Mouse (Mus musculus) lung, embryonic 16.5 days (tissue): ENCODE measurements at regions not wholly inside any gene's neighbourhood (a gene's known extent, or its start where the extent isn't known, plus 50 kb on each side); places are given as distances from the start of the nearest gene placed in this dataset.
A peak's percentile ranks its signal among the peaks of the same experiment; 100 is the strongest.

Experiments used
- ATAC-seq: fragments of 200-750 bp; cut with Nextera tagmentation; 2 replicates; pipeline ENCODE4 v1.8.0; 2017; ENCODE audit warnings: low read depth, mild to moderate bottlenecking, moderate library complexity
- H3K27ac ChIP-seq: fragments of 300-500 bp; sonication (generic); 2 replicates; pipeline ENCODE4 v1.5.1; 2014; ENCODE audit warnings: mild to moderate bottlenecking, control low read depth, low read length
- H3K27me3 ChIP-seq: fragments of 300-500 bp; sonication (generic); 2 replicates; pipeline ENCODE4 v1.6.1; 2014; ENCODE audit warnings: low read depth, low read length, mixed read lengths; ENCODE audit not compliant: control insufficient read depth, insufficient read depth
- H3K36me3 ChIP-seq: fragments of 300-500 bp; sonication (generic); 2 replicates; pipeline ENCODE4 v1.6.1; 2014; ENCODE audit warnings: low read length; ENCODE audit not compliant: control insufficient read depth, insufficient read depth
- H3K4me1 ChIP-seq: fragments of 300-500 bp; sonication (generic); replicated peaks from 2 replicates; pipeline ENCODE4 v1.6.1; 2014; ENCODE audit warnings: low read length, mixed read lengths; ENCODE audit not compliant: control insufficient read depth, insufficient read depth
- H3K4me2 ChIP-seq: fragments of 300-500 bp; sonication (generic); 2 replicates; pipeline ENCODE4 v1.6.1; 2014; ENCODE audit warnings: low read depth, low read length, control low read depth
- H3K4me3 ChIP-seq: fragments of 300-500 bp; sonication (generic); 2 replicates; pipeline ENCODE4 v1.5.1; 2014; ENCODE audit warnings: mild to moderate bottlenecking, low read length, control low read depth
- H3K9ac ChIP-seq: fragments of 300-500 bp; sonication (generic); 2 replicates; pipeline ENCODE4 v1.6.1; 2014; ENCODE audit warnings: low read length, control low read depth
- H3K9me3 ChIP-seq: fragments of 300-500 bp; sonication (generic); 2 replicates; pipeline ENCODE4 v1.6.1; 2016; ENCODE audit warnings: low read length; ENCODE audit not compliant: control insufficient read depth
- WGBS: fragments of 180-500 bp; shearing (Covaris S2); extraction: QIAGEN DNeasy Blood & Tissue Kit; methylation state at CpG from one replicate; pipeline ENCODE4 v1.1.7; 2014; 5-methylcytosine and 5-hydroxymethylcytosine counted together

DNA sequence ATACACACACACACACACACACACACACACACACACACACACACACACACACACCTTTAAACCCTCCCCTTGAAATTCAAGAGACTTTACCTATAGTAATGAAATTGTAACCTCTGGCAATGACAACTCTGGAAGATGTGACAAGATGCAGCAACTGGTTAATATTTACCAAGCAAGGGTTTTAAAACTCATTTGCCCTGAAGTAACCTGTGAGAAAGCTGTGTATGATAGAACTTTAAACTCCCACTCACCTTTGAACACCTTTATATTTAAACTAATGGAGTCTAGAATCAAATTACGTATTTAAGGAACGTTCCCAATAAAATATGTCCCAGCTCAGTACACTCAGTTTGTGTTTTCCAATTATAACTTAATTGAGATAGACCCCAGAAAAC lies 364.6 kb downstream of the Cog6 start:
- ATAC-seq: no peak
- H3K9ac ChIP-seq: no peak overlapping the region
- no peak overlapping the region for H3K27ac ChIP-seq
- H3K4me3 ChIP-seq: no peak overlapping the region
- 74% methylated on average over 2 of the region's 2 CpGs for WGBS
- H3K27me3 ChIP-seq: no peaks in the 10 kb centered on the region
- H3K4me2 ChIP-seq: no peak overlapping the region
- no peaks in the 10 kb centered on the region for H3K36me3 ChIP-seq
- no peaks in the 10 kb centered on the region for H3K4me1 ChIP-seq
- no peaks in the 10 kb centered on the region for H3K9me3 ChIP-seq

DNA sequence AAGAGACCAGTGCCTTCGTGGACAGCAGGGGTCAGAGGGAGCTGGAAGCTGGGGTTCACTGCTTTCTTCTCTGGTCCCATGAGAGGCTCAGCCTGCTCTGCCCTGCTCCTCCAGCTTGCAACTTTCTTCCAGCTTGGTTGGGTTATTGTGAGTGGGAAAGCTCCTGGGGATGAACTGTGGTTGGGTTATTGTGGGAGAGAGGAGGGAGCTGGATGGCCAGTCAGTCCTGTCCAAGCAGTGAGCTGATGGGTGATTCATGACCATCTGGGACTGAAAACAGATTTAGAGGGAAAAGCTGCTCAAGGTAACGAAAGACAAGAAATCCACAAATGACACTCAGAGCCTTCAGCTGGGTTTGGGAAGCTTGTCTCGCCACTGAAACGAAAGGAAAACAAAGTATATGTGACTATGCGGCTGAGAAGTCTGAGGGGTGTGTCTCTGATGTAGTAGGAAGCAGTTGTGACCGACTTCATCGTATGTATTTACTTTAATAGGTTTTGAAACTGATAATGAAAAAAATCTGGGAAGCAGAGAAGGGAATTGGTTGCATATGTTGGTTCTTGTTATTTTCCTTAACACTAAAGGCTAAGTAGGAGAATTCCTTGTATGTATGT lies 365.1 kb downstream of the Cog6 start:
- H3K4me3 ChIP-seq: no peak overlapping the region
- no peak overlapping the region for H3K27ac ChIP-seq
- no peak for ATAC-seq
- no peaks in the 10 kb centered on the region for H3K4me1 ChIP-seq
- 42% methylated on average over 7 of the region's 7 CpGs for WGBS
- no peak overlapping the region for H3K4me2 ChIP-seq
- H3K9me3 ChIP-seq: no peaks in the 10 kb centered on the region
- H3K36me3 ChIP-seq: no peaks in the 10 kb centered on the region
- H3K9ac ChIP-seq: no peak overlapping the region
- no peaks in the 10 kb centered on the region for H3K27me3 ChIP-seq

DNA sequence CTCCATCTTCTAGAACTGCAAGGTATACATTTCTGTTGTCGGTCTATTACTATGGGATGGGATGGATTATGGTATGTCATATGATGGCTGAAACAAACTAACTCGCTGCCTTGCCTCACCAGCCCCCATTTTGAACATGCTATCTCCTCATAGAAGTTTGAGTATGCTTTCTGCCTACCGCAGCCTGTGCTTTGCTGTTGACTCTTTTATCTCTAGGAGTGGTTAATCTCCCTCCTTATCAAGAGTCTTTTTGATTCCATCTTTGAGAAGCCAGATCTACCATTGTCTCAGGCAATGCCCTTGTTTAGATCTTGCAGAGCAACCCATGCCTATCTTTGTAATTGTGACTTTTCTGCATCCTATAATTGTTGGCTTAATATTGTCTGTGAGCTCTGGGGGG lies 367.0 kb downstream of the Cog6 start:
- ATAC-seq: no peak
- Histone ChIP-seq H3K9me3 (no peaks in the 10 kb centered on the region), H3K27me3 (no peaks in the 10 kb centered on the region), H3K27ac (no peak overlapping the region), H3K4me1 (no peaks in the 10 kb centered on the region), H3K4me3 (no peak overlapping the region), H3K9ac (no peak overlapping the region), H3K4me2 (no peak overlapping the region), H3K36me3 (no peaks in the 10 kb centered on the region)
- WGBS: 72% methylated on average over 3 of the region's 3 CpGs

DNA sequence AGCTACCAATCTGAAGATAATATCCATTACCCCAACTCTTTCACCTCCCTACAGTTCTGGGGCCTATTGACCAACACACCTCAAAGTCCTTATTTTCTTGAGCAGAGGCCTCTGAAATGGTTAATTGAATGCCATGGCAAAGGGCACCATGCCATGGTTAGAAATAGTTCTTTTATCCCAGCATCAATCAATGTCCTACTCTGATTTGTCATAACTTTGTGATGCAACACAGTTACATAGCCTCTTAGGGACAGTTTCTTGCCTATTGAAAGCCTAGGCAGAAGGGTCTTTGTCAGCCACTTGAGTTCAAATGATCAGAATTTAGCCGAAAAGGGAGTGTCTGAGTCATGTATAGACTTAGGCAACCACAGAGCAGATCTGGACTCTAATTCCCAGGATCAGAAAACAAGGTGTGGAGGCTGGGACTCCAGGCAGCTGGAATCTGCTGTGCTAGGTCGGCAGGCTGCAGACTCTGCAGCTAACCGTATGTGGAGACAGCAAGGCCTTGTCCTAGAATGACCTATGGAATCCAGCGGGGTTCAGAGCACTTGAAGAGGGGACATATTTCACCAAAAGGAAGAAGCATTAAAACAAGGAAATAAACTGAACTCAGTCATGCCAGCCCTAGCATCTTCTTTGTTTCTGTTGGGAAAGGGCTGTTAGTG lies 368.1 kb downstream of the Cog6 start:
- Histone ChIP-seq H3K27me3 (no peaks in the 10 kb centered on the region), H3K4me1 (0 out of 2 replicates have a peak, but pooled peaks cover 5% of the 10 kb centered on the region), H3K27ac (no peak overlapping the region), H3K9me3 (no peaks in the 10 kb centered on the region), H3K36me3 (no peaks in the 10 kb centered on the region), H3K4me2 (no peak overlapping the region), H3K4me3 (no peak overlapping the region), H3K9ac (no peak overlapping the region)
- ATAC-seq: no peak
- 72% methylated on average over 4 of the region's 4 CpGs for WGBS

DNA sequence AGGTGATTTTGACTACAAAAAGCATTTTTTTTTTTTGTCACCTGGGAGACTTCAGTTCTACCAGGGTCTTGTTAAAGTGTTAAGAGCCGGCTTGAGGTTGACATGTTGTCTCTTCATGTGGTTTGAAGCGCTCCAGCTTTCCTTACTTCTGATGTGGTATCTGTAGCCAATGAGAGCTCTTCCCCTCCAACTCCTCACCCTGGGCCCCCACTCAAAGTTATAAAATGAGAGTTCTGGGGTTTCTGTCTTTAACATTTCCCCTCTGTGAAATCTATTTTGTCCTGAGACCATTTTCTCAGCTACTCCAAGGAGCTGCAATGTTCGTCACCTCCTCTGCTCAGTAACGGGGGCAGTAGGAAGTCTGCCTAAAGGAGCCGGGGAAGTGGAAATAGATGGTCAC lies 369.1 kb downstream of the Cog6 start:
- H3K9me3 ChIP-seq: no peaks in the 10 kb centered on the region
- ATAC-seq: no peak
- no peak overlapping the region for H3K4me3 ChIP-seq
- H3K27me3 ChIP-seq: no peaks in the 10 kb centered on the region
- H3K4me2 ChIP-seq: no peak overlapping the region
- no peaks in the 10 kb centered on the region for H3K36me3 ChIP-seq
- no peak overlapping the region for H3K9ac ChIP-seq
- 83% methylated on average over 5 of the region's 5 CpGs for WGBS
- H3K4me1 ChIP-seq: 0 out of 2 replicates have a peak, but pooled peaks cover 5% of the 10 kb centered on the region
- no peak overlapping the region for H3K27ac ChIP-seq

DNA sequence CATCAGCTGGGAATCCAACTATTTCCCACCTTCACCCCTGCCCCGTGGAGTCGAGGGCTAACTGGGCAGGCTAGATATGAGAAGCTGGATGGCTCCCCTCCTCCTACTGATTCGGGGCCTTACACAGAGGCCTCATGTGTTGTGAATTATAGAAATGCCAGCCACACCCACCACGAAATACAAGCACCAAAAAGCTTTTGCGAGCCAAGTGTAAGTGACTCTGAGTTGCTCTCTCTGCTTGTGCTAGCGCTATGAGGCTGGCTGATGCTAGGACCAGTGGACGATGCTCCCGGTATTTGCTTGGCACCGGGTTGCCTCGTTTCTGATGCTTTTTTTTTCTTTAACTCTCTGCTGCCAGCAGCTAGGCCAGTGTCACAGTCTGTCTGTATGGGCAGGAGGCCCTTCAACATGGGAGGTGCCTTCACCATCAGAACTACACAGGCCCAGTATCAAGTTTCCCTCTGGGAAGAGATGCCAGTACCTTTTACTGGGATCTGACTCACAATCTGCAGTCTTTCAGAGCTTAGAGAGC lies 369.8 kb downstream of the Cog6 start:
- no peak overlapping the region for H3K9ac ChIP-seq
- H3K9me3 ChIP-seq: no peaks in the 10 kb centered on the region
- H3K4me3 ChIP-seq: no peak overlapping the region
- H3K4me1 ChIP-seq: 0 out of 2 replicates have a peak, but pooled peaks cover 5% of the 10 kb centered on the region
- no peak overlapping the region for H3K4me2 ChIP-seq
- H3K36me3 ChIP-seq: no peaks in the 10 kb centered on the region
- no peaks in the 10 kb centered on the region for H3K27me3 ChIP-seq
- WGBS: 60% methylated on average over 10 of the region's 10 CpGs
- no peak for ATAC-seq
- no peak overlapping the region for H3K27ac ChIP-seq

DNA sequence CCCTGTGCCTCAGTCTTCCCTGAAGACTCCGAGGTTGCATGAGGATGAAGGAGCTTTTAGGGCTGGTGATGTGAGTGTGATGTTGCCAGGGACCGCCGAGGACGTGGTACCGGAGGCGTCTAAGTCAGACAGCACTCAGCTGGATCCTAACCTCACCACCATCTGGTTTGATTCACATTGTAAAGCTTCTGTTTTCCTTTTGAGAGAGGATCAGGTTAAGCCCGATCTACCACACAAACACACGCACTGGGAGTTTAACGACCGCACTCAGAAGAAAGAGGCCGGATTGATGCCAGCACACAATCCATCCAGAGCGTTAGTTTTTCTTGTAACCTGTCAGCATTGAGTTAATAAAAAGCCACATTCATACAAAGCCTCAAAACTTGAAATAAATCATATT lies 371.9 kb downstream of the Cog6 start:
- H3K4me3 ChIP-seq: no peak overlapping the region
- H3K4me1 ChIP-seq: peaks cover 5% of the 10 kb centered on the region; the same call in 1 of the 2 replicates
- WGBS: 70% methylated on average over 12 of the region's 12 CpGs
- H3K4me2 ChIP-seq: no peak overlapping the region
- no peak for ATAC-seq
- no peak overlapping the region for H3K9ac ChIP-seq
- H3K36me3 ChIP-seq: no peaks in the 10 kb centered on the region
- no peak overlapping the region for H3K27ac ChIP-seq
- no peaks in the 10 kb centered on the region for H3K9me3 ChIP-seq
- no peaks in the 10 kb centered on the region for H3K27me3 ChIP-seq

DNA sequence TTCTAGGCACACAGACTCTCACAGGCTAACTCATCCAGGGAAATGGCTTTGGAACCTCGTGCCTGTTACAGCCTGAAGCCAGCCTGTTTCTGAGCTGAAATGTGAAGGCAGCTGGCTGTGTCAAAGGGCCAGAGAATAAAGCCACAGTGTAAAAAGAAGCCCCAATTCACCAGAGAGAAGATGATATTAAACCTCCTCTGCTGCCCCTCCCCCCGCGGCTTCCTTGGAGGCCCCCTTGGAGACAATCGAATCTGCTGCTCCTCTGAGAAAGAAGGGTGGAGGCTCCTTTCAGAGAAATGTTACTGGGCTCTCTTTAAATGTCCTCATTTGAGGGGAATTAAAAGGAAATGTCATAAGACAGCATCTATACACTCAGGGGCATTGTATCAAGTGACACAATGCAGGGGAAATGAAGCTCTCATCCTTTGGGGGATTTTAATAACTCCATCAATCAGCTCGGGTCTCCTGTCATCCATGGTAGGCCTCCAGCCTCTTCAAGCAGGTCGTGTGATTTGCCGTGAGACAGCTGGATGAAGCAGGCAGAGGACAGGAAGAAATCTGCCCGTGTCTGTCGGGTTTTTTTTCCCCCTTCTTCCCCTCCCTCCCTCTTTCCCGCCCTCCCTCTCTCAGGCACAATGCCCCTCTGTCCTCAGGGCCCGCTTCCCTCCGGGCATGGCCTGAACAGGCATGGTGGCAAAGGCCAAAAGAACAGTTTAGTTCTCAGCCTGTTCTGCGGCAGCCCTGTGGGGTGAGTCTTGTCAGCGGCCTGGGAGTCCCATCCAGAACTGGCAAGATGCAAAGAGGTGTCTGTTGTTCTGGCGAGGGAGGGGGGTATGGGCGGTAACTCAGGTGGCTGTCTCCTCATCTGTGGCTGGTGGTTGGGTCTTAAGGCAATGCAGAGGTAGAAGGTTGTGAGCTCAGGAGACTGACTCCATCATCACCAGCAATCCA lies 372.6 kb downstream of the Cog6 start:
- 24% methylated on average over 16 of the region's 16 CpGs for WGBS

DNA sequence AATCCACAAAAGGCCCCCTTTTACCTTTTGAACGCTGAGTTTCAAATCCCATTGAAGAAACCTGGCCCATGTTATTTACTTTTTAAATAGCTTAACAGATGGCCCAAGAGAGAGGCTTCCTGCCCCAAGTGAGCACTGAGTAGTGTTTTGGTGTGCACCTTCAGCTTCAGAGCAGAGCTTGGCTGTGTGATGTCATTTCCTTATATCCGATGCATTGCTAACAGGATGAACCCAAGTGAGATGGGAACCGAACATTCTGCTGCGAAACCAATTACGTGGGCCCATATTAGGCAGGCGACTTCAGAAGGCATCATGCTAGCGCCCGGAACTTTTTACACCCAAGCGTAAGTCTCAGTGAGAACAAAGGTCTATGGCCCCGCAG lies 373.2 kb downstream of the Cog6 start:
- H3K4me1 ChIP-seq: peaks cover 5% of the 10 kb centered on the region; the same call in 1 of the 2 replicates
- no peak overlapping the region for H3K4me2 ChIP-seq
- 71% methylated on average over 10 of the region's 10 CpGs for WGBS
- H3K9ac ChIP-seq: no peak overlapping the region
- no peaks in the 10 kb centered on the region for H3K9me3 ChIP-seq
- ATAC-seq: no peak
- no peak overlapping the region for H3K4me3 ChIP-seq
- no peaks in the 10 kb centered on the region for H3K36me3 ChIP-seq
- no peak overlapping the region for H3K27ac ChIP-seq
- H3K27me3 ChIP-seq: no peaks in the 10 kb centered on the region

More for the DNA sequence above, 372.6 kb downstream of the Cog6 start:
- Histone ChIP-seq H3K4me1 (peaks cover 5% of the 10 kb centered on the region; the same call in 1 of the 2 replicates), H3K4me3 (no peak overlapping the region), H3K36me3 (no peaks in the 10 kb centered on the region), H3K27me3 (no peaks in the 10 kb centered on the region), H3K9me3 (no peaks in the 10 kb centered on the region), H3K27ac (no peak overlapping the region), H3K4me2 (no peak overlapping the region), H3K9ac (no peak overlapping the region)
- 0 out of 2 replicates have a peak, but pooled peaks have one; percentile 9 for ATAC-seq
